Mouse (Mus musculus) effector memory CD4-positive, alpha-beta T cell, adult 7 months (primary cell): ENCODE measurements around the gene Naip2. TPM values are rescaled to one million over a fixed set of nuclear protein-coding genes. Genes with fewer than 3 reads are reported as not detected.

ENCODE experiments used
- polyA plus RNA-seq: library from polyadenylated mRNA; unstranded; fragments of 100-300 nt; shearing (Covaris generic); gene quantifications from one replicate; pipeline ENCODE4 v1.2.1, GENCODE M21; 2017

The Naip2 gene
- 8.7 TPM for polyA plus RNA-seq

DNA sequence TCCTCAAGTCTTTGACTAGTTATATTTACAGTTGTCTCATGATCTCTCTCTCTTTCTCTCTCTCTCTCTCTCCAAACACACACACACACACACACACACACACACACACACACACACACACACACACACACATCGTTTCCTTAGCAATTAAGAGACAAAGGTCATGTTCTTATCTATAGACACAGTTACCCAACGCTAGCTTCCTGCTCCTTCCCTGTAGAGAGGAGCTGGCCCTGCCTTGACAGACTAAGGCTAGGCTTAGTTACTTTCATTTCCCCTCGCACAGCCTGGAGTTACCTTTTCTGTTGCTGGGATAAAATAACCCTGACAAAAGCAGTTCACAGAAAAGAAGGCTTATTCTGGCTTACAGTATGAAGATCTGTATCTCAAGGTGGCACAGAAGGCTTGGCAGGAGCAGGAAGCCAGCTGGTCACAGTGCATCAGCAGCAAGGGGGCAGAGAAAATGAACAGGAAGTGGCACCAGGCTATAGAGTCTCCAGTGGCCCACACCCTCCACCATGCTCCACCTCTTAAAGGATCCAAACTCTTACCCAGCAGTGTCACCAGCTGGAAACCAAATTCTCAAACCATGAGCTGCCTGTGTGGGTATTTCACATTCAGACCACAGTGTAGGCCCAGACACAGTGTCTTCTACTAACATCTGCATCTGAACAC is at the start of gene Naip2:
Naip2 (minus strand) TSS at position 434 of the 675 bp plus-strand sequence.

DNA sequence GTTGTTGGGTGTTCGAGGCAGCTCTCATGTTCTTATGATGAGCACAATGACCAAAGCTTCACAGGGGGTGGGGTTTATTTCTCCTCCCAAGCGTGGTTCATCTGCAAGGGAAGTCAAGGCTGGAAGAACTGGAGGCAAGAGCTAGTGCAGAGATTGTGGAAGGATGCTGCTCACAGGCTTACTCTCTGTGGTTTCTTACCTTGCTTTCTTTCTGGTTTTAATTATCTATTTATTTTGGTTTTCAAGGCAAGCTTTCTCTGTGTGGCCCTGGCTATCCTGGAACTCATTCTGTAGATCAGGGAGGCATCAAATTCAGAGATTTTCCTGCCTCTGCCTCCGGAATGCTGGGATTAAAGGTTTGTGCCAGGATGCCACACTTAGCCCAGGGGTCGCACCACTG is 44.3 kb upstream of the Naip2 start, which contains the start of gene Naip5:
Naip5 (minus strand) TSS at position 101 of the 400 bp plus-strand sequence.

GRCm38 (mm10) chr13:100124423-100125257 is 77.3 kb downstream of the Naip2 start, which contains the start of gene Smn1:
Gene Smn1, plus strand, starts transcription at chr13:100124852.

DNA sequence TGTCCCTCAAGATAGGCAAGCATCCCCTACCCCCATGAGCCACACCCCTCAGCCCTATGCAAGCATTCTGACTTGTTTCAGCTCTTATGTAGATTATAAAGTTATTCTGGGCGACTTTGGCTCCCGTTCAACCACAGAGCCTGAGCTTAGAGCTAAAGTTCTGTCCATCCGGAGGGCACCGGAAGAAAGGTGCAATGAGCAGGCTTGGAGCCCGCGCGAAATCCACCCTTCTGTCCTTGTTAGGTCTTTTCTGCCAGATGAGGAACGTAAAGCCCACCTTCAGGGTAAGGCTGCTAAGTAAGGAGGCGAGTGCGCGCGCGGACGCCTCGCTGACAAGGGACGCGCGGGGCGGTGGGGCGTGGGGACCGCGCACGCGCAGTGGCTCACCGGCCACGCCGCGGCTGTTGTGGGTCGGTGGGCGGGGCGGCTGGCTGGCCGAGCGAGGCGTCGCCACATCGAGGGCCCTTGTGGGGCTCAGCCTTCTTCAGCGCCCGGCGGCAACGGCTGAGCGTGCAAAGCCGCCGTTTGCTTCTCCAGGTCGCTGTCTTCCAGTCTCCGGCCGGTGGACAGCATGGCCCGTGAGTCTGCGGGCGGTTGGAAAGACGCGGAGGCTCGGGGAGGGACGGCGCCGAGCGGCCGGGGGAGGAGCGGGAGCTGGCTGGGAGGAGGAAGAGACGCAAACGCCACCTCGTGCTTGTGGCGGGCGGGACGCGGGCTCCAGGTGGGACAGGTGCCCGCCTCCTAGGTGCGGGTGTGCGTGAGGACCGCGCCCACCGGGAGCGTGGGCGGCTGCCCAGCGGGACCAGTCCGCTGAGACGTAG is 94.0 kb downstream of the Naip2 start, which contains the start of gene Serf1:
Serf1 (plus strand) TSS at position 361 of the 821 bp plus-strand sequence.

GRCm38 (mm10) chr13:100103748-100104254 is 98.1 kb downstream of the Naip2 start, which contains the start of gene Bdp1:
Gene Bdp1, minus strand, starts transcription at chr13:100104070.

Other genes with a start within 250 kb of the Naip2 start
- gene Mccc2, start 186.5 kb downstream of the Naip2 start, polyA plus RNA-seq: 11.8 TPM
- 83.7 TPM for gene Bdp1, start 98.0 kb downstream of the Naip2 start, polyA plus RNA-seq
- 2.1 TPM for gene Serf1, start 94.1 kb downstream of the Naip2 start, polyA plus RNA-seq
- gene Smn1, start 77.2 kb downstream of the Naip2 start, polyA plus RNA-seq: 17.2 TPM
- 0.80 TPM for gene Naip5, start 44.2 kb upstream of the Naip2 start, polyA plus RNA-seq
- gene Naip6, start 115.6 kb upstream of the Naip2 start, polyA plus RNA-seq: 0.46 TPM